Mouse (Mus musculus) activated CD4-positive, CD25-positive, alpha-beta regulatory T cell, adult 4 months (primary cell): ENCODE data around the gene Fbxw11. TPM values are rescaled to one million over a fixed set of nuclear protein-coding genes. Genes with fewer than 3 reads are reported as not detected.
"Not testable (repeated sequence)": the region's sequence is repeated elsewhere in the genome, so short reads cannot be mapped to it uniquely, and the experiment has no call there.

Experiments
- ATAC-seq: one replicate; pipeline ENCODE4 v1.8.0; 2017
- polyA plus RNA-seq, 2 experiments: library from polyadenylated mRNA; unstranded; fragments of 100-300 nt; shearing (Covaris generic); gene quantifications; one replicate each; pipeline ENCODE4 v1.2.1; 2017

The Fbxw11 gene
- polyA plus RNA-seq, 2 experiments from 2014 or later = 21.3 TPM

DNA sequence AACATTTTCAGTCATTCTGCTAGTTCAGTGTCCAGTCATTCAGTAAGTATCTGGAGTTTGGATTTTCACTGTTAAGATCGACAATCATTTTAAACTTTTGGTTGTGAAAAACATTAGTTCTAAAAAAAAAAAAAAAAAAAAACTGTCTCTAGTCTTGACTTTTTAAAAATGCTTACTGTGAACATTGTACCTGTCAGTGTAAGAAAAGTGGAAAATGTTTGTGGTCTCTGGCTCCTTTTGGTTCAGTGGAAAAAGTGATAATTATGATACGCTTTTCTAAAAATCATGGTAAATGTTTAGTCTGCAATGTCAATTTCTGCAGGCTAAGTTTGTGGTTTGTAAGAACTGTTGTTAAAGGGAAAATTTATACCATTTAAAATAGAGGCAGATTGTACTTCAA is 72.4 kb downstream of the Fbxw11 start:
- ATAC-seq = peak; percentile 45

DNA sequence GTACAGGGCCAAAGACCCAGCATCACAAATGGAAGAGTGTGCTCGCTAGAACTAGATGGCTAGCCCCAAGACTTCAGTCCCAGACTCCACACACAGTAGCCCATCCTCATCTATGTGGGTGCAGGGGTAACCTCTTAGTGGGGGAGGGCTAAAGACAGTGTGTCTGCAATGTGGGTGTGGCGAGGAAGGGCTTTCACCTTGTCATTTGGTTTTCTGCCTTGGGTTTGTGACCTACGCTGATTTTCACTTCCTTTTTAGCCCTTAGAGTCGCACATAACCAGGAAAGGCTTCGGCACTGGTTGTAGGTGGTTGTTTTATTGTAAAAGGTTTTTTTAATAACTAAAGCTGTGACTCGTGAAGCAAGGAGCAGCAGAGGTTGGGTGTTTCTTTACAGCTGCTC is 73.0 kb downstream of the Fbxw11 start:
- peak; percentile 60 for ATAC-seq

DNA sequence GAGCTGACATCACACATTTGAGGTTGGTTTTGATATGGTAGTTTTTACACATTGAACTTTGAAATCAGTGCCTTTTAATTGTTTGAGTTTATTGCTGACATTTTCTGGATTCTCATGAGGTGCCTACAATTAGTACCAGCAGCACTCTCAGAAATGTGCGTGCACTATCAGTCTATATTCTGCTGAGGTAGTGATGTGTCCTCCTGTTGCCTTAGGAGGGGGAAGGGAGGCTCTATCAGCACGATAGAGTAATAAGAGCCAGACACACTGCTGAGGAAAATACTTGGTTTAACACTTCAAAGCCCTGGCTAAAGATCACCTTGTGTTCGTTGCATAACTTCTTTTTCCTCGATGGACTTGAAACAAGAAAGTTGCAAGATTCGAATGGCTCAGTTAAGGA is 73.4 kb downstream of the Fbxw11 start:
- ATAC-seq = no peak

DNA sequence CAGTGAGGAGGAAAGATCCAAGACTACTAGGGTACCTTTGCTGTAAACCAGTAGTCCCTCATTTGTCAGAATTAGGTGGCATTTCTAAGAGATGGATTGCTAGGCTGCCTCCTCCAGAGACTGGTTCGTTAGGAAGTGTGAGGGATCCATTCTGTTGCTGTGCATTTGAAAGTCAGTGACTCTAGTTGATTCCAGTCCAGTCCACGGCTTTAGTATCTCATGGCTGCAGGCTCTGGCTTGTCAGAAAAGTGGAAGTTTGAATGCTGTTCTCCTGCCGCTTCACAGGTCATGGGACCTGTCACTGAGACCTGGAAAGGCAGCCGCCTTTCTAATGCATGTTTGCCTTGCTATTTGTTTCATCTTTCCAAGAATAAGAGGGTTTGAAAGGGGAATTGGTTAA is 74.4 kb downstream of the Fbxw11 start:
- no peak for ATAC-seq

DNA sequence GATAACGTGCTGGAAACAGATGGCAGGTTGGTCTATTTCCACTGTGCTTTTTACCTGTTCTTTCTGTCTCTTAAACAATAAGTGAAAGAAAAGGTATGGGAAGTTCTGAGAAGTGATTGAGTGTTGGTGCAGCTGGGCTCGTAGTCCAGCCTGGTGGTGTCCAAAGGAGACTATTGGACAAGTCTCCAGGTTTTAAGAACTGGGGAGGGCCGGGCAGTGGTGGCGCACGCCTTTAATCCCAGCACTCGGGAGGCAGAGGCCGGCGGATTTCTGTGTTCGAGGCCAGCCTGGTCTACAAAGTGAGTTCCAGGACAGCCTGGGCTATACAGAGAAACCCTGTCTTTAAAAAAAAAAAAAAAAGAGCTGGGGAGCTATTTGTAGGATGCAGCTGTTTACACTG is 75.2 kb downstream of the Fbxw11 start:
- ATAC-seq = not testable (repeated sequence)

DNA sequence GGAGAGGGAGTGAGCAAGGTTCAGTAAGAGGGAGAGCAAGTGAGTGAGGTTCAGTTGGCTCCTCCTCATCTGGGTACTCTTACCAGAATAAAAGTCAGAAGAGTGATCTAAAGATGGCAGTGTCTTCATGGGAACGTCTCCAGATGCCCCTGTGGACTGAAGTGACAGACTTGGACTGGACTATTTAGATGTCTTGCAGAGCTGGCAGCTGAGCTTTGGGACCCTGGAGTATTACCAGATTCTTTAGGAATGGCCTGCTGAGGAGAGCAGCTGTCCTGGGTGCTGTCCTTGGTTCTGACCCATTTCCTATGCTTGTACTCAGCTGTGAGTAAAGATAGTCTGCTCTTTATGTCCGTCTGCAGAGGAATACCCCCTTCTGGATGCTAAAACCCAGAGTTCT is 75.8 kb downstream of the Fbxw11 start:
- no peak for ATAC-seq

DNA sequence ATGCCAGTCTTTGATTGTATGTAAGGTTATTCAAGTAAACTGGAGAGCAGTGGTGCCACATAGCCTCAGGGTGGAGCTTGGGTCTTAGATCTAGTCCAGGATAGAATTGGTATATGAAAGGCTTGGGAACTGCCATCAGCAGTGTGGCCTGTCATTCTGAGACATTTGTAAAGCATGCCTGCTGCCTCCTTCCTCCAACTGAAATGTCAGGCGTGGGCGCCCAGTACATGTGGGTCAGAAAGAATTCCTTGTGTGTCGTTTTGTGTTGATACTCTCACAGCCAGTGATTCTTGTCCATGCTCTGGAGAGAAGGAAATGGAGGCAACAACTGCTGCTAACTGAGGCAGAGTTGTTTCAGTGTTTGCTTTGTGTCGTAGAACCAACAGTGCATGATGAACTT is 76.5 kb downstream of the Fbxw11 start:
- ATAC-seq = no peak

DNA sequence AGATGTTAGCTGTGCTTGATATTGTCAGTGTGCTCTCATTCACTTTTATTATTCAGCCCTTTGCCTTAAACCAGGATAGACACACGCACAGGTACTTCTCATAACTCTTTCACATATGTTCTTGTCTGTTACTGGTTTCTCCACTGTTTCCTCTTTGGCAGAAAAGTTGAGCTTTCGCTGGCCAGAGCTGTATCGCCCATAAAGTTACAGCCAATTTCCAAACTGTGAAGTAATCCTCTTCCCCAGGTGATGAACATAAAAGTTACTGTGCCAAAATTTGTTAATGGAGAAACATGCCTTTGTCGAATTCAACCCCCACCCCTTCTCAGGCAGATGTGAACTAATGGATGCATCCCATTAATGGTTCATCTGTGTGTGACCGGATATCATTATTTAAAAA is 80.1 kb downstream of the Fbxw11 start:
- ATAC-seq = no peak

DNA sequence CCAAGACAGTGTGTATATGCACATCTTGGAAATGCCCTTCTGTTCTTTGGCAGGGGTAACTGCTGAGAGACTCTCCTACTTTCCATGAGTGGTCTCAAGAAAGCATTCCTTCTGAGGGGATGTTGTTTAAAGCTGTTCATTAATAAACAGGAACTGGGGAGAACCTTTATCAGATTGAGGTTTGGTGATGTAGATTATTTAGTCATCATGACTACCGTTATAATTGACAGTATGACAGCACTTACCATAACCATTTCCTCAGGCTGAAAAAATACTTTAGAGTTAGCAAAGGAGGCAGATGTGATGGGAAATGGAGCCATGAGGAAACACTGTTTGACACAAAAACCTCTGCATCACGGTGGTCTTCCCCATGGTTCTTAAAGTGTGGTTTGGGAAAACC is 80.8 kb downstream of the Fbxw11 start:
- peak; percentile 23 for ATAC-seq

DNA sequence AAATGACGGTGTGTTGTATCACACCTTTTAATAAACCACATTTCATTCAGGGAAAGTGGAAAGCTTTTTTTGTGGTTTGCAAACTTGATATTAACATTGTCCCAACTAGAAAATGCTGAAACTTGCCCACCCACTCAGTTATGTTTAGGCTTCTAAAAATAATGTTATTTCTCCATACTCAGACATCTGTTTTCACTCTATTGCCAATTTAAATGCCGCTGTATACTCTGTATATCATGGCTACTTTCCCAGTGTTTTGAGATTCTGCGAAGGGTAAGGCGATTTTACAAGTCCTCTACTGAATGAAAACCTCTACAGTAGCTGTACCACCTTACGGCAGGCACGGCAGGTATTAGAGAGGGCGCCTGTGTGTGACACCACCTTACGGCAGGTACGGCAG is 82.6 kb downstream of the Fbxw11 start:
- ATAC-seq = no peak

DNA sequence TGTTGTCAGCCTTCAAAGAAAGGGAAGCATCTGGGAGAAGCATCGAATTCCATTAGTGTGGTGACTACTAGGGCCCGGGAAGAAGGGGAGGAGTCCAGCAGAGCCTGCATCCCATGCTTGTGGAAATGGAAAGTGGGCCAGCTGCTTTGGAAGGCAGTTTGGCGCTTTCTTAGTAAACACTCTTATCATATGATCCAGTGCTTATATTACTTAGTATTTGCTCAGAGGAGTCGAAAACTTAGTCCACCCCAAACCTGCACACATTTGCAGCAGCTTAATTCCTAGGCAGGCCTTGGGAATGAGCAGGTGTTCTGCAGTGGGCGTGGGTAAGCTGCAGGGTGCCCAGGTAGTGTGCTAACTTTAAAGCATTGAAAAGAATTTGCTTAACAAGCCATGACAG is 89.9 kb downstream of the Fbxw11 start:
- no peak for ATAC-seq

DNA sequence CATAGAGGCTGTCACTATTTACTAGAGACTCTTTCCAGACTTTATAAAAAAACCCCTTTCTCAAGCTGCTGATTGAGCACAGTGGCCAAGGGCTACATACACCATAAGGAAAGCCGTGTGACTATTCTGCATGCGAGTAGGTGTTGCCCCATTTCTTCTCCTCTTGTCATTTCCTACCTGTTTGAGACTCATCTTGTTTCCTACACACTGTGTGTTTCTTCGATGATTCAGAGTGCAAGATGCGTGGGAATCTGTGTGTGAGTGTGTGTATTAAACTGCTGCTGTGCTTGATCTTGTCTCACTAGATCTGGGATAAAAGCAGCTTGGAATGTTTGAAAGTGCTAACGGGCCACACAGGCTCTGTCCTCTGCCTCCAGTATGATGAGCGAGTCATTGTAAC is 90.7 kb downstream of the Fbxw11 start:
- ATAC-seq = no peak

DNA sequence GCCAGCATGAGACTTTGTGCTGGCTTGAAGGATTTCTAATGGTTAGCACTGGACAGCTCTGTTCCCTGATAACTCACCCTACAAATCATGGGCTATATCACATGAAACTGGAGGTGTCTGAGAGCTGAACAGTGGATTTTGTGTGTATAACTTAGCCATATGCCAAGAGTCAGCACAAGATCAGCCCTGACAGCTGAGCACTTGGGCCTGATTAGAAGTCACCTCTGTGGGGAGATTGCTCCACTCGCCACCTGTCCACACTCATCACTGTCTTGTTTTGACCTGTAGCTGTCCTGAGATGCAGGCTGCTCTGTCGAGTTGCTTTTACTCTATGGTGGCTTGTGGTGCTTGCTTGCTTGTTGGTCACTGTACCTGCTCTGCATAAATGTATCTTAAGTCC is 93.8 kb downstream of the Fbxw11 start:
- no peak for ATAC-seq

DNA sequence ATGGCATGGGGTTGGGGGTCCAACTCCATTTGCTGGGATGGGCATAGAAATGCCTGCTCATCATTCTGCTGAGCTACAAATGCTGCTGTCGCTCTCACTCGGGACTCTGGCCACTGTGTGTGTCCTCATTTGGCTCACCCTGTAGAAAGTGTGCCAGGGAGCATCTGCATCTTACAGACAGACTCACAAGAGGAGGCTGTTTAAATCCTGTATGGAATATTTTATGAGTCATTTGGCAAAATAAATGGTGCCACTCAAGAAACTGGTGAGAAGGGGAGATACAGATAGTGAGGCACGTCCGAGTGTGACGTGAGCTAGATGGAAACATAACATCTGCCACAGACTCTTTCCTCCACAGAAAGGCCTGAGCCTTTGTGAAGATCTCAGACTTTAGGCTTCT is 95.2 kb downstream of the Fbxw11 start:
- no peak for ATAC-seq

DNA sequence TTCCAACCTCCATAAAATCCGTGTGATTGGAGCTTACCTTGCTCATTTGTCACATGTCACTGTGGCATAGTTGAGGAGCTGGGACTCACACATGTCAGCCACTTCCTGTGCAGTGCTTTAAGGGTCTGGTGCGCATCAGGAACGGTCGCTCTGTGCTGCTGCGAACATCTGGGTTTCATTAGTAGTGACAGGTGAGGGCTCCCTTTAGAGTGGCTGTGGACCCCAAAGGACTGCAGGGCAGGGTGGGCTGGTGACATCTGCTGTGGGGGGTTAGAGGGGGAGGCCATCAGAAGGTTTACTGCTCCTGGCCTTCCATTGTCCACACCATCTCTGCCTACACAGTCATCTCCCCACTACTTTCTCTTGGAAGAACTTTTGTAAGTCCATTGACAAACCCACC is 101.4 kb downstream of the Fbxw11 start:
- no peak for ATAC-seq

DNA sequence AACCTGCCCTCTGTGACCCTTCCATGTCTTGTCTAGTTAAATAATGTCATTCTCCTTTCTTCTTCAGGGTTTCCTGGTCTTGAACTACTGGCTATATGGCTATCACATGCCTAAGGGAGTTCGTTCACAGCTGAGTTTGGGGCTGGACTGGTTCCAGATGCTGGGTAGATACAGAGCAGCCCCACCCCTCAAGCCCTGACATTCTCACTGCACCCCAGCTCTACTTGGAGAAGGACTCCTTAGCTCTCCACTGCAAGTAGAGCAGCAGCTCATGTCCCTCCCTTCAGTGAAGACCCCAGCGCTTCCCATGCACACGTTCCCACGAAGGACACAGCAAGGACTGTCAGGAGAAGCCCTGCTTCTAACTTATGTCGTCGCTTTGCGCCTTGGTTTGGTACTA is 101.9 kb downstream of the Fbxw11 start:
- ATAC-seq = no peak

DNA sequence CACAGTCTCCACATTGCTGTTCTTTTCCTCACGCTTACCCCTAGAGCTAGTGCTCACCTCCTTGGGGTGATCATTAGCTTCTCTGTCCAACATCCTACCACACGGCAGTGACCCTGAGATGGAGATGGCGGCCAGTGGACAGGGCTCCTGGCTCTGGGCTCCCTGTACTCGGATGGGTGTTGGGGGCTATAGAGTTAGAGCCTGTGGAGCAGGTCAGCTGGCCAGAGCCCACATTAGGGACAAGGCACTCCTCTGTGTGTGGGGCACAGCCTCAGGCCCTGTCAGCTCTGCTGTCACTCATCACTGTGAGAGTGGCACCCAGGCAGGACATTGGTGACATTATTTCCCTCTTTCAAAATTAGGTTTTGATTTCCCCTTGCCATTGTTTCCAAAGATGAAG is 102.9 kb downstream of the Fbxw11 start:
- ATAC-seq = no peak

DNA sequence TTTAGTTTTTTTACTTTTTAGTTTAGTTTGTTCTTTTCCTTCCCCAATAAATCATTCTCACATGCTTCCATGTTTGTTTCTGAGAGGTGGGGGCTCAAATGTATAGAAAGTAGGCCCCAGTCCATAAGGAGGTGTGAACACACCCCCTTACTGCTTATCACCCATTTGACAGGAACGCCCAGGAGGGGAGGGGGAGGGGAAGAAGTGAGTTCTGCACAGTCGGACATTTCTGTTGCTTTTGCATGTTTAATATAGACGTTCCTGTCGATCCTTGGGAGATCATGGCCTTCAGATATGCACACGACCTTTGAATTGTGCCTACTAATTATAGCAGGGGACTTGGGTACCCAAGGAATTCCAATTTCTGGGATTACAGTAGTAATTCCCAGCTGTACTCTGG is 103.5 kb downstream of the Fbxw11 start:
- ATAC-seq = no peak

DNA sequence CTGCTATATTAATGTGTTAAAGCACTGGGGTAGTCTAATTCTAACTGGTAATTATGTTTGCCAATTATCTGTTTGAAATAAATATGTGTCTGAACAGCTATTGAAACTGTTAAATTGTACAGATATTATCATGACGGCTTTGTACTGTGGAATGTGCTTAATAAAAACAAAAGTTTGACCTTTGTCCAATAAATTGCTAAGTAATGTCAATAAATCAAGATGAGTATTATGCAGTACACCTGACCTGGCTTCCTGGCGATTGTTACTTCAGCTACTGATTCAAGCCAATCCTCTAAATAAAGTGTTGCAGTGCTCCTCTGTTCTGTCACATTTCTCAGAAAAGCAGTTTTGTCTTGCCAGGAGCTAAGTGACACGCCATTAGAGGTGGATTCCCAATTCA is 104.0 kb downstream of the Fbxw11 start:
- ATAC-seq = no peak

DNA sequence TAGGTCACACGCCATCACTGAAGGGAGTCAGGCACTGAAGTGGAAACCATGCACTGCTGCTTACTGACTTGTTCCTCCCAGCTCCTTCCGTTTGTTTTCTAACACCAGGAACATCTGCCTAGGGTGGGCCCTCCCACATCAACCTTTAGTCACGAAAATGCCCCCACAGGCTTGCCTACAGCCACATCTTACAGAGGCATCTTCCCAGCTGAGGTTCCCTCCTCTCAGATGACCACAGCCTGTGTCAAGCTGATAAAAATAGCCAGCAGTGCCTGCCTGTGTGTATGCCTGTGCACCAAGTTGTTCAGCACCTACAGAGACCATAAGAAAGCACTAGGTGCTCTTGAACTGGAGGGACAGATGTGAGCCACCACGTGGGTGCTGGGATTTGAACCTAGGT is 106.3 kb downstream of the Fbxw11 start:
- ATAC-seq = no peak

DNA sequence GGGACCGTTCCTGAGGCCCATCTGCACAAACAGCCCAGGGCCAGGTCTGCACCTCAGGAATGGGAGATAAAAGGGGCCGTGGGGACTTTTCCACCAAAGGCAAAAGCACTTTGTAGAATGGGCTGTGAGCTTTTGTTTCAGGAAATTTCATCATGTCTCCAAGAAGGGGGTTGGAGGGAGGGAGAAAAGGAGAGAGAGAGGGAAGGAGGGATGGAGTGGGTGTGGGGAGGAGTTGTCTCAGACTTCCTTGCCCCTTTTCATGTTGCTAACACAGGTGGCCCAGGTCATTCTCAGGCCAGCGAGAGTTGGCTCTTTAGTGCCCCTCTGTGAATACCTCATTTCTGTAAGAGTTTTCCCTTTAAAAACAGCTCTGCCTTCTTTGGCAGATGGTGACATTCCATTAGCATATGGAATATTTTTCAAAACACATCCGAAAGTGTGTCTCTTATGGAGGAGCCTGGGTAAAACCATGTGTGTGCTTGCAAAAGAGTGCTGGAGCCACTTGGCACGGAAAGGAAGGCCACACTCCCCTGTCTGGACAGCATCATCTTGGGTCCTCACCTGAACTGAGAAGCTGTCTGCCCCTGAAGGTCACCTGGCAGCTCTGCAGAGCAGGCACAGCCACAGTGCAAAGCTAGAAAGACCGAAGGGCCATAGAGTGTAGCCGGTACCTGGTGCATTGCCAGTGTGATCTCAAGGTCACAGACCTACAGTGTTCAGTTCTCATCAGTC is 109.5 kb downstream of the Fbxw11 start:
- no peak for ATAC-seq

DNA sequence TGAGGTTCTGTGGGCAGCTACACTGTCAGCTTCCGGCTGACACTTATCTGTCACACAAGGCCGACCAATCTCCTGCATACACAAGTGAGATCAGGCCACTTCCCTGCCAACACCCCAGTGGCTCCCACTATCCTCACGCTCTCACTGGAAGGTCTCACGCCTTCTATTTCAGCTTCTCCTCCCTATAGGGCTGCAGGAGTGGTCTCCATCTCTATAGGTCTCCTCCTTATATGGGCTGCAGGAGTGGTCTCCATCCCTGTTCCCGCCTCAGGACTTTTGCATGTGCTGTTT is 110.0 kb downstream of the Fbxw11 start:
- ATAC-seq = no peak

DNA sequence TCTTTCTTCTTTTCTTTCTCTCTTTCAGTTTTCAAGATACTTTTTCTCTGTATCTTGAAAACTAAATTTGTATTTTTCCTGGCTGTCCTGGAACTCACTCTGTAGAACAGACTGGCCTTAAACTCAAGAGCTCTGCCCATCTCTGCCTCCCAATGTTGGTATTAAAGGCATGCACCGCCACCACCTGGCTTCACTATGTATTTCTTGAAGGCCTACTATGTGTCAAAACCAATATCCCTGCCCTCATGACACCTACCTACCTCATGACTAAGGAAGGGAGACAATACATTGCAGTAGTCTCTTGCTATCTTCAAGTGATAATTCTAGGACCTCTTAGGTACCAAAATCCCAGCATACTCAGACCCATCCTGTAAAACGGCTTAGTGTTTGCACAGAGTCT is 110.8 kb downstream of the Fbxw11 start:
- ATAC-seq = no peak

DNA sequence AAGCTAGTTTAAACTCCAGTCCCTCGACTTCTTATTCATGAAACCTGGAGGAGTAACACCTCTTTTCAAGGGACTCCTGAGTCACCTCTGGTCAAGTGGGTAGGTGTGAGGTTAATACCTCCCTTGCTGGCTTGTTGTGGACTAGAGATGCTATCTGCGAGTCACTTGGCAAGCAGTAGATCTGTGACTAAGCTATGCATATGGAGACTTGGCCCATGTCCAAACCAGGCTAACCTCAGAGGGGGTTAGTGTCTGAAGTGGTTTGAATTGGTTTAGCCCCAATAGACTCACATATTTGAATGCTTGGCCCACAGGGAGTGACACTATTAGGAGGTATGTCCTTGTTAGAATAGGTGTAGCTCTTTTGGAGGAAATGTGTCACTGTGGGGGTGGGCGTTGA is 120.2 kb downstream of the Fbxw11 start:
- ATAC-seq = no peak

DNA sequence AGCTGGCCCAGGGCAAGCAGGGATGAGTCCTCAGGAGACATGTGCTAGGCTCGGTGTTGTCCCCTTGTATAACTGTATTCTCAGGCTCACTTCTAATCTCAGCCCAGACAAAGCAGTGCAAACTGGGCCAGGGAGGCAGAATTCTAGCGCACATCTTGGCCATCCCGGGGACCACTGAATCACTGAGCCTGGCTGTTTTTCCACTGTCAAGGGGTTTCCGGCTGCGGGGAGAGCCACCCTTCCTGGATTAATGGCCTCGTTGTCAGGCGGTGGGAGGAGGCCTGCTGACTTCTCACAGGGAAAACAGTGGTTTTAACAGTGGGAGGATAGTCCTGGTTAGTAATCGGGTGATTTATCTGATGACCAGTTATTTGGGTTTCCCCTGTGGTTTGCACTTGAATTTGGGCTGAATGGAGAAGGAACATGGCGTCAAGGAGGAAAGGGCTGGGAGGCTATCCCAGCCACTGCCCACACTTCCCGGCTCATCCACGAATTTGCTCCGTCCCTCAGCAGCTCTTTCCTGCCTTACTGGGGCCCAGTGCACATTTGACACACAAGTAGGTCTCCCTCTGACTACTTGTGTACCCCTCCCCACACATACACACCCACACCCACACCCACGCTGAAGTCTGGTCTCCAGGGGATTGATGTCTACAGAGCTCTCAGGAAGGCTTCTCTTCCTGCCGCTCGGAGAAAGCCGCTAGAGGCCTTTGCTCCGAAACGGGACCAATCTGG is 125.1 kb downstream of the Fbxw11 start:
- no peak for ATAC-seq
